Mouse (Mus musculus) kidney, adult 9 months (tissue): ENCODE data around the gene Paxx.

Source experiments
- DNase-seq: peaks from one replicate; pipeline ENCODE4 v3.0.0; 2022

The Paxx gene

GRCm38 (mm10) chr2:25460551-25461309 is at the start of gene Paxx:
TSS of gene Paxx (minus strand) at chr2:25461094.
- DNase-seq = peak; percentile 98

GRCm38 (mm10) chr2:25509912-25510311 is 49.0 kb upstream of the Paxx start:
- DNase-seq = no peak

DNA sequence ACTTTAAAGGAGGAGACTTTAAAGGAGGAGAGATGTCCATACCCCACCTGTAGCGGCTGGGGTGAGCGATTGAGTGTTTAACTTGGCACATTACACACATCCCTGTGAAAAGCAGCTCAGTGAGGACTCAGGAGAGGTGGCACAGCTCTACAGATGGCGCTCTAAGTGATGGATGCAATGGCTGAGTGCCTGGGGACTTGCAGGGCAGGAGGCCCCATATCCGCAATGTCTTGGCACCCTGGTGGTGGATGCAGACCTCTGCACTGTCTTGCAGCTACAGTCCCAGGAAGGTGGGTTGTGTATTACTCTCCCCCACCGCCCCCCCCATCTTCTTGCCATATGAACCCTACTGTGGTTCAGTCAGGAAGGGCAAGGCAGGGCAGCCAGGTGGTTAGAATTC is 46.1 kb upstream of the Paxx start:
- peak; percentile 34 for DNase-seq

DNA sequence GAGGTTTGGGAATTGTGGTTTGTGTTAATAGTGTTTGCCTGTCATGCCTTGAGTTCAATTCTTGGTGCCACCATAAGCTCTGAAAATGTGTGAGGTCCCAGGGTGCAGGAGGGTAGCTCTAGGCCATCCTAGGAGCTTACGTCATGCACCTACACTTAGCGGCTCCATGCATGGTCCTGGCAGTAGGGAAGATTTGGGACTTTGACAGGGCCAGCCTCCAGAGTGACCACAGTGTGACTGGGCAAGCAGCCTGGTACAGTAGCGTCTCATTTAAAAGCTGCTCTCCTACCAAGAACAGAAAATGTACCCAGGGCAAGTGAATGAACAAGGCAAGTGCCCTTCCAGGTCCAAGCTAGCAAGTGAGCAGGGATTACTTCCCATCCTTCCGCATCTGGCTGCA is 45.0 kb upstream of the Paxx start:
- DNase-seq = no peak

DNA sequence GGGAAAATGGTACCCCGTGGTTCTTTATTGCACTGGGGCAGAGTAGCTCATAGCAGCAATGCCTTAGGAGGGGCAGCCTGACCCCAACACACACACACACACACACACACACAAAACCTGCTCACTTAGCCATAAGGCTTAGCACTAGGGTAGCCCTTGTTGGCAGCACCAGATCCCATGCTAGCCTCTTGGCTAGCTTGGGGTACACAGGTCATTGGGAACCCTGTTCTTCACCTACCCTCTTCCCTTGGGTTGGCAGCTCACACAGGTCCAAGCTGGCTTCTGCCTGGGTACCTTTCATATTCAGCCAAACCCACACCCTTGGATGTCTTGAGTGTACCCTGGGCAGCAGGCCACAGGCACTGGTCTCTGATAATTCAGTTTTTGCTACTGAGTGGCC is 44.1 kb upstream of the Paxx start:
- DNase-seq = no peak

- DNase-seq = no peak
Measured at GRCm38 (mm10) chr2:25504538-25504937, 43.6 kb upstream of the Paxx start.

- DNase-seq = no peak
Measured at GRCm38 (mm10) chr2:25502726-25503125, 41.8 kb upstream of the Paxx start.

DNA sequence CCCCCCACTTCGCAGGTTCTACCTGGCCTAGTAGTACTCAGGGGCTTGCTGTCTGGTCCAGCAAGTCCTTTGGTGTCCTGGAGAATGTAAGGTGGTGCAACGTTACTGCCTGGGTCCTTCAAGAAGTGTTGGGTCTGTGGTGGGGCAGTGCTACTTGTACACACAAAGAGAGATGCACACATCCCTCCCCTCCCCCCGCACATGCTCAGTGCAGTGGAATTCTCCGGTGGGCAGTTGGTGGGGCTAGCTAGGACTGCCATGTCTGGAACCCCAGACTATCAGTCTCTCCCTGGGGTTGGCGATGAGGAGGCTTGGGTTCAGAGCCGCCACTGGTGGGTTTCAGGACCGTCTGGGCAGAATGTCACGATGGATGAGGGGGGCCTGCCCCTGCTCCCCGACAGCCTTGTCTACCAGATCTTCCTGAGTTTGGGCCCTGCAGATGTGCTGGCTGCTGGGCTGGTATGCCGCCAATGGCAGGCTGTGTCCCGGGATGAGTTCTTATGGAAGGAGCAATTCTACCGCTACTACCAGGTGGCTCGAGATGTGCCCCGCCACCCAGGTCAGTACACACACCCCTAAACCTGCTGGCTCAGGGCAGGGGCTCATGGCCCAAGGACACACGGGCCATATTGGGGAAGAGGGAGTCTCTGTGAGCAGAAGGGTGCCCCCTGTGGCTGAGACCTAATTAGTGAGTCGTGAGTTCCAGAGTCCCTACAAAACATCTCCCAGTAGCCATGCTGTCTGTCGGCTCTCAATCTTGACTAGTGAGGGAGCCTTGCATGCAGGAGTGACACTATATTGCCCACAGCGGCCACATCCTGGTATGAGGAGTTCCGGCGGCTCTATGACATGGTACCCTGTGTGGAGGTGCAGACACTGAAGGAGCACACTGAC is 40.9 kb upstream of the Paxx start, which contains the start of gene C8g:
Gene C8g, minus strand, starts transcription at position 127 of the 894 bp plus-strand sequence.
- DNase-seq = peak; percentile 18

DNA sequence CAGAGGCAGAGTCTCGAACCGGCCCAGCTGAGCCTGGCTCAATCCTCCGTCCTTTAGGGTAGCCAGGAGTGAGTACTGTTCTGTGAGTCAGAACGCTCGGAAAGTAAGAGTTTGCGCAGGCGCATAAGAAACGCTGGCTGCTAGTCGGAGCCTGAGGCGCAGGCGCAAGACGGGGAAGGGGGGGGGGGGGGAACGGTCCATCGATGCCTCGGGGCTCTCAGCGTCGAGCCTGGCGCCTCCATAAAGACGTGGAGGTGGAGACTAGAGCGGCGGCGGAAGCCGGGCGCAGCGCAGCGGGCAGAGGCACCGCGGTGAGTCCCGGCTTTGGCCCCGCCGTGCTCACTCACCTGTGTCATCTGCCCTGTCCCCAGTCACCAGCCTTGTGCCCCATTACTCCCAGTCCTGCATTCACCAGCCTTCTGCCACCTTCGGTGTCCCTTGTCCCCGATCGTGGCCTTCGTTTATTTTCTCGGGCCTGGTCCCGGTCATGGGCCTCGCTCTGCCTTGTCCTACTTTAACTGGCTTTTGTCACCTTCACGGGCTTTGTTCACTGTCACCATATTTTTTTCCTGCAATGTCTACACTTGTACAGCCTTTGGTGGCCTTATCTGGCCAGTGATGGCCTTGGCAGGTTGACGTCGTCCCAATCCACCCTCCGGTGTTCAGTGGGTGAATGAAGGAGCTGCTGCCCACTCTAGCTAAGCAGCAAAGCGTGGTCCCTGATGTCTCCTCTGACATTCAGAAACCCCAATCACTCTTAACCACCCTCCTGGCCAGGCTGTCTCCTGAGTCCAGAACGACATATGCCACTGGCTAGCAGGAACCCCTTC is 39.9 kb upstream of the Paxx start, which contains the start of gene Fbxw5:
Gene Fbxw5, plus strand, starts transcription at position 175 of the 830 bp plus-strand sequence.
- DNase-seq = peak; percentile 89

DNA sequence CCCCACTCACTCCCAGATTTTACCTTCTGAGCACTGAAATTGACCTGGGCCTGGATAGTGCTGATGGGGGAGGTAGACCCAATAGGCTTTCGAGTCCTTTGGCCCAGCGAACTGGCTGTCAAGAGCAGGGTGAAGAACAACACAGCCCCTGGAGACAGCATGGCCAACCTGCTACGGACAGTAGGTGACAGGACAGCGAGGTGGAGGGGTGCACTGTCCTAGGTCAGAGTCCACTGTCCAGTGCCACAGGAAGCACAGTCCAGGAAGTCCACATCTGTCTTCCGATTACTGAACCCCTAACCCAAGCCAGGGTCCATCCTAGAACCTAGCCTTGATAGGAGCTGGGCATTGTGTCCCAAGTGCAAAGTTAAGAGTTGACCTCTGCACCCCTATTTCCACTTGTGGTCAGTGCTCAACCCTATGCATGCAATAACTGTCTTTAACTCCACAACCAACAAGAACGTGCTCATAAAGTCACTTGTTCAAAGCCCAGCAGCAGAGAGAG is 39.2 kb upstream of the Paxx start:
- no peak for DNase-seq

DNA sequence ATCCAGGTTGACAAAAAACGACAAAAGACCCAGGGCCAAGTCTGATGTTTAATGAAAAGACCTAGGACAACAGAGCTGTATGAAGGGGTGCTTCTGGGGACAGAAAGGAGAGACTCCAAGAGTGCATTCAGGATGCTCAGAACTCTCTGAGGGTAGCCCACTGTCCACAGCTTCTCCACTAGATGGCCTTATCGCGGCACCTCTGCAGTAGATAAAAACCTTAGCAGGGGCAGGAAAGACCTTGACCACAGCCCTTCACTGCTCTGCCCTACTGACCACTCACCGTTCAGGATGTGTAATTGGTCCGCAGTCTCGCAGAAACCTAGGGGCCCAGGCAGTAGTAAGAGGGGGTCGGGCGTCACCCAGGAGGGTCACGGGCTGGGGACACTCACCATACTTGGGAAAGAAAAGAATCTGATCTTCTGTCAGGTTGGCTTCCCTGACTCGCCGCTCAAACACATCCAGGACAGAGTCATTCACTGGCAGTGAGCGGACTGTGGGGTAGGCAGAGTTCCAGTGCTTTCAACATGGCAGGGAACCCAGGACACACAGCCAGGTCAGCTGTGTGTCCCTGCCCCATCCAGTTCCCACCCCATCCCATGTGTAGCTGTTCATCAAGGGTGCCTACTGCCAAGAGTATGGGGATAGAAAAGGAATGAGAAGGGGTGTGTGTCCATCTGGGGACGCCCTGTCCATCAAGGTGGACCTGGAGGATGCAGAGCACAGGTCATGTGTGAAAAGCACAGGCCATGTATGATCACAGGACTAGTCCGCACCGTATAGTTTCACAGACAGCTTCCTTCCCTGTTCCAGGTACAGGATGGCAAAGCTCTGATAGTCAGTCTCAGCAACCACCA is 38.0 kb upstream of the Paxx start:
- no peak for DNase-seq

GRCm38 (mm10) chr2:25497846-25498575 is 37.1 kb upstream of the Paxx start:
- DNase-seq = peak; percentile 27

- DNase-seq = peak; percentile 58
Measured at GRCm38 (mm10) chr2:25496462-25496861, 35.6 kb upstream of the Paxx start.

GRCm38 (mm10) chr2:25493476-25493961 is 32.6 kb upstream of the Paxx start, which contains the start of gene Lcn12:
TSS of gene Lcn12 (minus strand) at chr2:25493911.
- no peak for DNase-seq

DNA sequence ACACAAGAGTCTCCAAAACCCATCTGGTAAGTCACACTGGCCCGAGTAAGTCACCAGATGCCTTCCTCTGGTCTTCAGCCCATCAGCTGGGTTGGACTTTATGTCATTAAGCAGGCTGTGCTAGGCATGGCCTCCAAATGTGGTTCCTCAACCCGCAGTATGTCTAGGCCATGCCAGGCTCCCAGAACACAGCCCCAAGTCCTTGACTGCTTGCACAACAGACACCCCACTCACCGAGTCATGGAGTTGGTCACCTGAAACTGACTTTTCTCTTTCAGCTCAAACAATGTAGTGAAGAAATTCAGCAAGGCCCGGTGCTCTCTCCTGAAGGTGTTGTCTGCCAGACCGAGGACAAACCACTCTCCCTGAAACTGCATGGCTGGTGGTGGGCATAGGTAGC is 32.1 kb upstream of the Paxx start:
- DNase-seq = no peak

GRCm38 (mm10) chr2:25488671-25489068 is 27.8 kb upstream of the Paxx start:
- DNase-seq = no peak

DNA sequence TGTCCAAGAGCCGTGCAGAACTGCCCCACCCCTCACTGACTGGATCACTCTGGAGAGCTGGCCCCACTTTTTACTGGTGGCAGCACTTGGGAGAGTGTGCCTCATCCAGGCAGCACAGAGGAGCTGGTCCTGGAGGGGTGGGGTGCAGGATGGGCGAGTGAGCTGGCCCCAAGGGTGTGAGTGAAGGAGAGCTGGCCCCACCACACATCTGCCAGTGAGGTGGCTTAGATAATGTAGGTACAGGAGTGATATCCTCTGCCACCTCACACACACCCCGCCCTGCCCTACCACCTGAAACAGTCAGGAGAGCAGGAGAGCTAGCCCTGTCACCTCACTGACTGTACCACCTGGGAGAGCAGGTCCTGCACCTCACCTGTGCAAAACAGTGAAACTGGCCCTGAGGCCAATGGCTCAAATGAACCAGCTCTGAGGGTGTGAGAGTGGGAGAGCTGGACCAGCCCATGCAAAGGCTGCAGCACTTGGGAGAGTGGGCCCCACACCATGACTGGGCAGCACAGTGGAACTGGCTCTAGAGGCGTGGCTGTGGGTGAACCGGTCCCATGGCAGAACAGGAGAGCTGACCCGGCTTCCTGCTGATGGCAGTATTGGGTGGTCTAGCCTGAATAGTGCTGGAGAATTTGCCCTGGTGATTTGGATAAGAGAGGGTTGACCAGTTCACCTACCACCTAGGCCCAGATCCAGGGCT is 27.2 kb upstream of the Paxx start:
- DNase-seq = no peak

DNA sequence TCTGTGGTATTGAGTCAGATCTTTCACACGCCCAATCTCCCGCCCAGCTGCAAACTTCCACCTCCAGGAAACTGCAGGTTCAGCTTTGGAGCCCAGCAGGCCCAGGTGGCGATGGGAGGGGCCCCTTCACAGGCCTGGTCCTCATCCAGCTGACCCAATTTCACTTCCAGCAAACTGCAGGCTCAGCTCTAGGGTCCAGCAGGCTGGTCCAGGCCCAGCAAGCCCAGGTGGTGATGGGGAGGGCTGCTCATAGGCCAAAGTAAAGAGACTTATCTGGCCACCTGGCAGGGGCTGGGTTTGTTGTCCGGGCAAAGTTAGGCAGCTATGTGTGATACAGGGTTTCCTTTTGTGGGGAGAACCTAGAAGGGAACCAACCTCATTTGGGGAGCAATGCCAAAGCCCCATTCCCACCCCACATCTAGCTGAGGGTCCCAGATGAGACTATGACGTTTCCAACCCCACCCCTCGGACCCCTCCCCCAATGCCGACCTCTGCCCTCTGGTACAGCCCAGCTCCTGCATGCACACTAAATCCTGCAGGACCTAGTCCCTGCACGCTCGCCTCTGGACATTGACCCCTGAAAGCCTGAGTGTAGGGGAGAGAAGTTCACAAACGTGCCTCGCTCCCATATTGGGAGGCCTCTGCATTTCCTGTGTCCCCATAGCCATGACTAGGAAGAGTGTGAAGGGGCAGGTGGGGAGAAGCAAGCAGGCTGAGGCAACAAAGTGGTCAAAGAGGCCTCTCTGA is 24.2 kb upstream of the Paxx start:
- DNase-seq = peak; percentile 74

GRCm38 (mm10) chr2:25482969-25483368 is 22.1 kb upstream of the Paxx start:
- peak; percentile 51 for DNase-seq
